Mouse (Mus musculus) megakaryocyte progenitor cell, adult 5-6 weeks (primary cell): ENCODE measurements around the gene Gm10130. TPM values are rescaled to one million over a fixed set of nuclear protein-coding genes. Genes with fewer than 3 reads are reported as not detected.
A peak's percentile ranks its signal among the peaks of the same experiment; 100 is the strongest.
"Not testable (repeated sequence)": the region's sequence is repeated elsewhere in the genome, so short reads cannot be mapped to it uniquely, and the experiment has no call there.

Experiments used
- ATAC-seq: replicated peaks from 2 replicates; pipeline ENCODE4 v1.8.0; 2016; ENCODE audit warnings: mild to moderate bottlenecking, moderate TSS enrichment, inconsistent platforms; ENCODE audit not compliant: poor library complexity
- total RNA-seq, 2 experiments: library from RNA; stranded (forward) in 1 of 2; stranded (reverse) in 1 of 2; fragments of 157-497, 149-512 nt in 1 of 2; fragments of 200-1000 nt in 1 of 2; gene quantifications; 2 replicates each; pipeline versions ENCODE4 v1.2.3 to v1.2.4; 2015 to 2017

The Gm10130 gene
- 1.5 and 1.7 TPM in 2 replicates for total RNA-seq (2015)
- total RNA-seq (2017): 10.7 and 18.8 TPM in 2 replicates

GRCm38 (mm10) chr2:150323402-150323801 is at the start of gene Gm10130:
Gm10130 (plus strand) TSS chr2:150323702.
- ATAC-seq: no peak

GRCm38 (mm10) chr2:150293669-150294068 is 29.8 kb upstream of the Gm10130 start:
- no peak for ATAC-seq

GRCm38 (mm10) chr2:150299096-150299495 is 24.4 kb upstream of the Gm10130 start:
- no peak for ATAC-seq

GRCm38 (mm10) chr2:150307183-150307773 is 16.2 kb upstream of the Gm10130 start:
- ATAC-seq: 0 out of 2 replicates have a peak, but pooled peaks have one; percentile 26

- peak; percentile 97 for ATAC-seq
These were observed 12.3 kb upstream of the Gm10130 start for GRCm38 (mm10) chr2:150310952-150311884.

- ATAC-seq: no peak
These were observed 7.4 kb upstream of the Gm10130 start for GRCm38 (mm10) chr2:150316140-150316539.

GRCm38 (mm10) chr2:150318973-150319372 is 4.5 kb upstream of the Gm10130 start:
- peak; percentile 70 for ATAC-seq

- not testable (repeated sequence) for ATAC-seq
These were observed 33.6 kb downstream of the Gm10130 start for GRCm38 (mm10) chr2:150357136-150357535.

GRCm38 (mm10) chr2:150362113-150362877 is 38.8 kb downstream of the Gm10130 start, which contains the start of gene 3300002I08Rik:
3300002I08Rik (minus strand) TSS chr2:150362765.
- ATAC-seq: peak; percentile 99

- ATAC-seq: peak; percentile 73
These were observed 39.4 kb downstream of the Gm10130 start for GRCm38 (mm10) chr2:150362878-150363229.

GRCm38 (mm10) chr2:150385553-150386106 is 62.1 kb downstream of the Gm10130 start:
- ATAC-seq: peak; percentile 42

- ATAC-seq: no peak
These were observed 66.7 kb downstream of the Gm10130 start for GRCm38 (mm10) chr2:150390198-150390597.

GRCm38 (mm10) chr2:150412146-150412545 is 88.6 kb downstream of the Gm10130 start:
- not testable (repeated sequence) for ATAC-seq

Other genes with a start within 250 kb of the Gm10130 start
- gene Zfp120, start 187.0 kb upstream of the Gm10130 start, total RNA-seq (2015): 10.3 and 12.9 TPM in 2 replicates
- gene Zfp120, start 187.0 kb upstream of the Gm10130 start, total RNA-seq (2017): 15.7 and 19.5 TPM in 2 replicates
- not detected in 2 replicates for gene Gm10770, start 144.0 kb upstream of the Gm10130 start, total RNA-seq (2015)
- gene Gm10770, start 144.0 kb upstream of the Gm10130 start, total RNA-seq (2017): not detected in 2 replicates
- gene Gm14139, start 141.9 kb upstream of the Gm10130 start, total RNA-seq (2015): not detected in 2 replicates
- gene Gm14139, start 141.9 kb upstream of the Gm10130 start, total RNA-seq (2017): not detected in 2 replicates
- gene Zfp937, start 105.6 kb upstream of the Gm10130 start, total RNA-seq (2015): 2.1 and 3.5 TPM in 2 replicates
- 1.4 and 2.4 TPM in 2 replicates for gene Zfp937, start 105.6 kb upstream of the Gm10130 start, total RNA-seq (2017)
- gene Gm21994, start 68.1 kb upstream of the Gm10130 start, total RNA-seq (2015): 6.4 and 6.9 TPM in 2 replicates
- 3.3 and 5.9 TPM in 2 replicates for gene Gm21994, start 68.1 kb upstream of the Gm10130 start, total RNA-seq (2017)
- gene Gm14124, start 66.2 kb upstream of the Gm10130 start, total RNA-seq (2015): not detected in 2 replicates
- gene Gm14124, start 66.2 kb upstream of the Gm10130 start, total RNA-seq (2017): not detected in 2 replicates
- 2.2 and 2.4 TPM in 2 replicates for gene 3300002I08Rik, start 39.1 kb downstream of the Gm10130 start, total RNA-seq (2015)
- gene 3300002I08Rik, start 39.1 kb downstream of the Gm10130 start, total RNA-seq (2017): 4.9 and 6.6 TPM in 2 replicates
- gene Zfp442, start 127.8 kb downstream of the Gm10130 start, total RNA-seq (2015): 3.1 and 4.5 TPM in 2 replicates
- 4.5 TPM in 2 replicates for gene Zfp442, start 127.8 kb downstream of the Gm10130 start, total RNA-seq (2017)
- 0.12 and 1.1 TPM in 2 replicates for gene Zfp345, start 161.4 kb downstream of the Gm10130 start, total RNA-seq (2015)
- gene Zfp345, start 161.4 kb downstream of the Gm10130 start, total RNA-seq (2017): 0.17 TPM in 1 of 2 replicates, not detected in the other
- 422 and 485 TPM in 2 replicates for gene Cst7, start 246.7 kb downstream of the Gm10130 start, total RNA-seq (2015)
- 323 and 389 TPM in 2 replicates for gene Cst7, start 246.7 kb downstream of the Gm10130 start, total RNA-seq (2017)